Mouse (Mus musculus) forebrain, embryonic 14.5 days (tissue): ENCODE measurements around the gene Gm15217. TPM values are rescaled to one million over a fixed set of nuclear protein-coding genes. Genes with fewer than 3 reads are reported as not detected.

Experiments
- ATAC-seq: fragments of 200-750 bp; cut with Nextera tagmentation; 2 replicates; pipeline ENCODE4 v1.8.0; 2017; ENCODE audit warnings: mild to moderate bottlenecking, moderate library complexity
- DNase-seq: peaks from one replicate; pipeline ENCODE4 v3.0.0-alpha.2; 2015; ENCODE audit warnings: low spot score
- H3K27ac ChIP-seq: fragments of 300-500 bp; sonication (generic); 2 replicates; pipeline ENCODE4 v1.5.1; 2014; ENCODE audit warnings: low read depth, mild to moderate bottlenecking, control low read depth, low read length, moderate library complexity
- H3K27me3 ChIP-seq: fragments of 300-500 bp; sonication (generic); replicated peaks from 2 replicates; pipeline ENCODE4 v1.6.1; 2014; ENCODE audit warnings: low read length, control low read depth, mixed read lengths; ENCODE audit not compliant: control insufficient read depth, insufficient read depth
- H3K36me3 ChIP-seq: fragments of 300-500 bp; sonication (generic); 2 replicates; pipeline ENCODE4 v1.6.1; 2014; ENCODE audit warnings: low read length, control low read depth; ENCODE audit not compliant: control insufficient read depth, insufficient read depth
- H3K4me1 ChIP-seq: fragments of 300-500 bp; sonication (generic); 2 replicates; pipeline ENCODE4 v1.6.1; 2014; ENCODE audit warnings: antibody characterized with exemption, low read length, control low read depth; ENCODE audit not compliant: control insufficient read depth, insufficient read depth
- H3K4me2 ChIP-seq: fragments of 300-500 bp; sonication (generic); 2 replicates; pipeline ENCODE4 v1.6.1; 2014; ENCODE audit warnings: mild to moderate bottlenecking, control low read depth, low read length
- H3K4me3 ChIP-seq: fragments of 300-500 bp; sonication (generic); 2 replicates; pipeline ENCODE4 v1.5.1; 2014; ENCODE audit warnings: low read depth, low read length, control low read depth
- H3K9ac ChIP-seq: fragments of 300-500 bp; sonication (generic); 2 replicates; pipeline ENCODE4 v1.6.1; 2014; ENCODE audit warnings: mild to moderate bottlenecking, low read length, control low read depth, moderate library complexity
- H3K9me3 ChIP-seq: fragments of 300-500 bp; sonication (generic); replicated peaks from 2 replicates; pipeline ENCODE4 v1.6.1; 2016; ENCODE audit warnings: low read length, control low read depth, mixed read lengths; ENCODE audit not compliant: control insufficient read depth
- WGBS: fragments of 180-500 bp; shearing (Covaris S2); extraction: QIAGEN DNeasy Blood & Tissue Kit; methylation state at CpG from one replicate; pipeline ENCODE4 v1.1.7; 2014; 5-methylcytosine and 5-hydroxymethylcytosine counted together
- polyA plus RNA-seq: library from polyadenylated mRNA; unstranded; fragments of >200 nt; fragmentation: Nextera tagmentation; extraction: Ambion mirVana; gene quantifications from 2 replicates; pipeline ENCODE4 v1.2.1, GENCODE M21; 2014

Gene Gm15217
- polyA plus RNA-seq, 1 experiment from 2014 or later, result not detected

DNA sequence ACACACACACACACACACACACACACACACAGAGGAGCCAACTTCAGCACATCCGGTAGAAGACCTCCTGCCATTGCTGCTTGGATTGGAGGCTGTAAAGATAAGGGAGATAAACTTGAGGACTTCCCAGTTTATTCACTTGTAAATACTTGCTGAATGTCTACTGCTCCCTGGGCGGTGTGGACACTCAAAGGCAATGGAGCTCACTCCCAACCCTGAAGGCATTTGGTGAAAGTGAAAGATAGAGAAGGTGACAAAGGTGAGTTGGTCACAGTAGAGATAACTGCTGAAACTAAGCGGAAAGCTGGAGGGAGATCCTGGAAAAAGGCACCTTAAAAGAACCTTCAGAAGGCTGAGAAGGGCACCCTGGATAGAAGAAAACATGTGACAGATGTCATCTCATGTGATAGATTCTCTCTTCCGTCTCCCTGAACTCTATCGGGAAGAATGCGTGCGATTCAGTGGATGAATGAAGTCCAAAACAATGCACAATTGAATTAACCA lies 33.3 kb downstream of the Gm15217 start:
- Histone ChIP-seq H3K27me3 (no peaks in the 10 kb centered on the region), H3K9me3 (0 out of 2 replicates have a peak, but pooled peaks cover 2% of the 10 kb centered on the region), H3K4me2 (no peak overlapping the region), H3K4me3 (no peak overlapping the region), H3K27ac (no peak overlapping the region), H3K4me1 (no peaks in the 10 kb centered on the region), H3K9ac (no peak overlapping the region), H3K36me3 (no peaks in the 10 kb centered on the region)
- WGBS, result 81% methylated on average over 7 of the region's 7 CpGs
- no peak for DNase-seq
- ATAC-seq, result no peak

- Histone ChIP-seq H3K4me3 (no peak overlapping the region), H3K36me3 (no peaks in the 10 kb centered on the region), H3K27me3 (no peaks in the 10 kb centered on the region), H3K4me2 (no peak overlapping the region), H3K9me3 (0 out of 2 replicates have a peak, but pooled peaks cover 2% of the 10 kb centered on the region), H3K27ac (no peak overlapping the region), H3K9ac (no peak overlapping the region), H3K4me1 (no peaks in the 10 kb centered on the region; the same call in 1 of the 2 replicates)
- WGBS, result 29% methylated on average over 15 of the region's 15 CpGs
- ATAC-seq (peak; percentile 61), DNase-seq (peak; percentile 39)
Measured at GRCm38 (mm10) chr14:46418371-46419097, 39.3 kb downstream of the Gm15217 start.

GRCm38 (mm10) chr14:46419269-46419668 lies 40.1 kb downstream of the Gm15217 start:
- Histone ChIP-seq H3K4me3 (no peak overlapping the region), H3K27ac (no peak overlapping the region), H3K27me3 (no peaks in the 10 kb centered on the region), H3K4me2 (no peak overlapping the region), H3K4me1 (no peaks in the 10 kb centered on the region; the same call in 1 of the 2 replicates), H3K36me3 (no peaks in the 10 kb centered on the region), H3K9ac (no peak overlapping the region), H3K9me3 (0 out of 2 replicates have a peak, but pooled peaks cover 2% of the 10 kb centered on the region)
- ATAC-seq (0 out of 2 replicates have a peak, but pooled peaks have one; percentile 15), DNase-seq (no peak)
- WGBS, result 6% methylated on average over 11 of the region's 11 CpGs

- no peak overlapping the region for H3K9ac ChIP-seq
- 81% methylated on average over 3 of the region's 3 CpGs for WGBS
- DNase-seq (no peak), ATAC-seq (no peak)
- H3K36me3 ChIP-seq, result no peaks in the 10 kb centered on the region
- H3K27ac ChIP-seq, result no peak overlapping the region
- H3K4me2 ChIP-seq, result no peak overlapping the region
- H3K4me3 ChIP-seq, result no peak overlapping the region
- H3K4me1 ChIP-seq, result no peaks in the 10 kb centered on the region; the same call in 1 of the 2 replicates
- no peaks in the 10 kb centered on the region for H3K27me3 ChIP-seq
- H3K9me3 ChIP-seq, result no peaks in the 10 kb centered on the region
Measured at GRCm38 (mm10) chr14:46421823-46422222, 42.6 kb downstream of the Gm15217 start.

DNA sequence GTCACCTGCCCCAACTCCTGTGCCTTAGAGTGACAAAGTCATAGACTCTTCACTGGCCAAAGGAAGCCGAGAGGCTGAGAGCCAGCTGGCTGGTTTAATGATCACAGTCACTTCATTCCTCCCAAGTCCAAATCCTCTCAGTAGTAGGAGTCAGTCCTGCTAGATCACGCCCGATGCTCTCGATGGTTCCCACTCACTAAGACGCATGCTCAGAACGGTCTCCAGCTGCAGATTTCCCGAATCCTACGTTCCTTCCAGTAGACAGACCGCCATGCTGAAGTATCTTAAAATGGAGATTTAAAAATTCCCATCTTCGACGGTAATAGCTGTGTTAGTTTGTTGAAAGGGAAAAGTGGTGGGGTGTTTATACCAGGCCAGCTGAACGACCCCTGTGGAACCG lies 48.0 kb downstream of the Gm15217 start:
- Histone ChIP-seq H3K36me3 (no peaks in the 10 kb centered on the region), H3K9ac (no peak overlapping the region), H3K9me3 (no peaks in the 10 kb centered on the region), H3K4me3 (no peak overlapping the region), H3K4me1 (no peaks in the 10 kb centered on the region), H3K4me2 (no peak overlapping the region), H3K27ac (no peak overlapping the region), H3K27me3 (no peaks in the 10 kb centered on the region)
- 94% methylated on average over 13 of the region's 13 CpGs for WGBS
- ATAC-seq, result no peak
- DNase-seq, result no peak

DNA sequence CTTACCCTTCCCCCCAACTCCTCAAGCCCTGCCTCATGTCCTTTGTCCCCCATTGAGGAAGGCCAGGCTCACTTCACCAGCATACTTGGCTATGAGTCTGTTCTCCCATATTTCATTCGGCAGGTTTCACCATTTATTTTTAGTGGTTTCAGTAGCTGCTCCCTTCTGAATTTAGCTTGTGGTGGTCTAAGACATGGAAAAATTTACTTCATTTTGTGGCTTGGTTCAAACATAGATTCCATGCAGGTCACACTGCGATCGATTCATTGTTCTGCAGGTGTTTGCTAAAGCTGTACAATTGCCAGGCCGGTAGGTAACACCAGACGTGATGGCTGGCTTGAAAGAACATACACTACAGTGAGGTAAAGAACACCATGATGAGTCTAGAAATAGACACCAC lies 51.0 kb downstream of the Gm15217 start:
- Histone ChIP-seq H3K36me3 (no peaks in the 10 kb centered on the region), H3K4me3 (no peak overlapping the region), H3K9ac (no peak overlapping the region), H3K4me2 (no peak overlapping the region), H3K4me1 (no peaks in the 10 kb centered on the region), H3K9me3 (no peaks in the 10 kb centered on the region), H3K27me3 (no peaks in the 10 kb centered on the region), H3K27ac (no peak overlapping the region)
- ATAC-seq (no peak), DNase-seq (no peak)
- WGBS, result 93% methylated on average over 5 of the region's 5 CpGs

Other genes starting within 250 kb of the Gm15217 start
- 1.2 and 1.7 TPM in 2 replicates for gene Bmp4, start 11.3 kb downstream of the Gm15217 start, polyA plus RNA-seq